Mouse (Mus musculus): ENCODE results near the gene Rhbdd1. TPM values are rescaled to one million over a fixed set of nuclear protein-coding genes. Genes with fewer than 3 reads are reported as not detected.

The Rhbdd1 gene
- total and polyA plus RNA-seq, 3 experiments: 7.5 to 10.4 TPM; not detected in 1

- no peak for TF ChIP-seq MAFK (IDR thresholded peaks at IDR 0.05; ENCODE audit: borderline replicate concordance, low read depth, low read length)
- TF ChIP-seq MAZ (IDR thresholded peaks at IDR 0.05; ENCODE audit: low read depth, low read length): no peak
- no peak for TF ChIP-seq EP300 (IDR thresholded peaks at IDR 0.05; ENCODE audit: low read depth in 1 of 2, low read length in 2 of 2)
- Histone ChIP-seq H3K4me1 (ENCODE audit: control insufficient read depth in 1 of 2, insufficient read depth in 2 of 2, low read length in 2 of 2) (0 out of 4 replicates have a peak, but pooled peaks cover 0 to 2% of the 10 kb centered on the region in 2 experiments), H3K36me3 (ENCODE audit: control insufficient read depth in 1 of 2, insufficient read depth in 2 of 2, low read length in 2 of 2) (no peaks in the 10 kb centered on the region; a peak in 1 of 4 replicates), H3K79me2 (ENCODE audit: control insufficient read depth, insufficient read depth, low read length, poor library complexity) (no peaks in the 10 kb centered on the region), H3K9ac (ENCODE audit: control insufficient read depth, low read depth, low read length, poor library complexity, severe bottlenecking) (no peak overlapping the region), H3K9me3 (replicated peaks; ENCODE audit: insufficient read depth, low read length) (no peaks in the 10 kb centered on the region), H3K27me3 (ENCODE audit: control insufficient read depth in 1 of 2, insufficient read depth in 2 of 2, low read length in 2 of 2) (no peaks in the 10 kb centered on the region), H3K4me3 (ENCODE audit: control insufficient read depth in 1 of 2, insufficient read depth in 1 of 2, low read depth in 2 of 2, low read length in 2 of 2) (no peak overlapping the region), H3K27ac (ENCODE audit: control insufficient read depth, low read depth, low read length) (no peak overlapping the region)
- DNase-seq (ENCODE audit: low read depth, low spot score): no peak
Observed at GRCm38 (mm10) chr1:82361240-82361639, 45.0 kb downstream of the Rhbdd1 start.

- H3K27ac ChIP-seq (ENCODE audit: control insufficient read depth, low read depth, low read length): no peak overlapping the region
- no peaks in the 10 kb centered on the region; a peak in 1 of 4 replicates for H3K36me3 ChIP-seq (ENCODE audit: control insufficient read depth in 1 of 2, insufficient read depth in 2 of 2, low read length in 2 of 2)
- no peaks in the 10 kb centered on the region for H3K27me3 ChIP-seq (ENCODE audit: control insufficient read depth in 1 of 2, insufficient read depth in 2 of 2, low read length in 2 of 2)
- H3K79me2 ChIP-seq (ENCODE audit: control insufficient read depth, insufficient read depth, low read length, poor library complexity): no peaks in the 10 kb centered on the region
- H3K9me3 ChIP-seq (replicated peaks; ENCODE audit: insufficient read depth, low read length): no peaks in the 10 kb centered on the region
- 0 out of 4 replicates have a peak, but pooled peaks cover 0 to 2% of the 10 kb centered on the region in 2 experiments for H3K4me1 ChIP-seq (ENCODE audit: control insufficient read depth in 1 of 2, insufficient read depth in 2 of 2, low read length in 2 of 2)
- no peak overlapping the region for H3K4me3 ChIP-seq (ENCODE audit: control insufficient read depth in 1 of 2, insufficient read depth in 1 of 2, low read depth in 2 of 2, low read length in 2 of 2)
- no peak for DNase-seq (ENCODE audit: low read depth, low spot score)
- no peak overlapping the region for H3K9ac ChIP-seq (ENCODE audit: control insufficient read depth, low read depth, low read length, poor library complexity, severe bottlenecking)
- TF ChIP-seq TCF12 (IDR thresholded peaks at IDR 0.05; ENCODE audit: low read depth, low read length) (no peak), TAL1 (IDR thresholded peaks at IDR 0.05; ENCODE audit: low read length) (no peak), POLR2AphosphoS2 (IDR thresholded peaks at IDR 0.05; ENCODE audit: low read length) (no peak), ZKSCAN1 (IDR thresholded peaks at IDR 0.05; ENCODE audit: low read depth, low read length) (no peak), ZNF384 (IDR thresholded peaks at IDR 0.05; ENCODE audit: low read depth, low read length) (no peak), MYB (IDR thresholded peaks at IDR 0.05; ENCODE audit: low read depth, low read length) (no peak), CTCF (IDR thresholded peaks at IDR 0.05 in 2 of 3, conservative IDR thresholded peaks at IDR 0.05 in 1 of 3; ENCODE audit: control insufficient read depth in 1 of 3, insufficient read depth in 1 of 3, low read depth in 2 of 3, low read length in 3 of 3, poor library complexity in 1 of 3, severe bottlenecking in 1 of 3) (no peak), USF2 (IDR thresholded peaks at IDR 0.05; ENCODE audit: borderline replicate concordance in 1 of 2, insufficient read depth in 1 of 2, low read depth in 1 of 2, low read length in 2 of 2) (no peak), MXI1 (IDR thresholded peaks at IDR 0.05; ENCODE audit: low read depth, low read length) (no peak), HCFC1 (IDR thresholded peaks at IDR 0.05; ENCODE audit: low read depth, low read length) (no peak), GATA1 (IDR thresholded peaks at IDR 0.05; ENCODE audit: low read depth, low read length) (no peak), USF1 (IDR thresholded peaks at IDR 0.05; ENCODE audit: low read depth, low read length) (no peak), NELFE (IDR thresholded peaks at IDR 0.05; ENCODE audit: low read depth, low read length) (no peak), CHD2 (IDR thresholded peaks at IDR 0.05; ENCODE audit: low read length) (no peak), MAX (IDR thresholded peaks at IDR 0.05; ENCODE audit: low read length) (no peak), NRF1 (IDR thresholded peaks at IDR 0.05; ENCODE audit: insufficient read depth, low read depth, low read length, poor library complexity, severe bottlenecking) (no peak), RCOR1 (IDR thresholded peaks at IDR 0.05; ENCODE audit: low read depth, low read length) (no peak), CHD1 (IDR thresholded peaks at IDR 0.05; ENCODE audit: low read depth, low read length) (no peak), EP300 (IDR thresholded peaks at IDR 0.05; ENCODE audit: low read depth in 1 of 2, low read length in 2 of 2) (no peak), MAFK (IDR thresholded peaks at IDR 0.05; ENCODE audit: borderline replicate concordance, low read depth, low read length) (no peak)
Observed at GRCm38 (mm10) chr1:82362165-82362564, 45.9 kb downstream of the Rhbdd1 start.

Data from MEL (cell line).